15 mouse cellular contexts compared by ENCODE assay signal in genomic region chr2:4584252-4584651, GRCm38 (mm10).
"Had no signal": no experiment of that assay in that cellular context is flagged by ENCODE, and none has a peak within 500 bp of the region (broad histone marks: within the 10 kb centered on the region; RNA-seq: fewer than 3 reads in every experiment).

No protein-coding gene starts in this region.

- H3K4me3 ChIP-seq: liver, embryonic 13.5 days; lung, embryonic 15.5 days; midbrain, embryonic 12.5 days; neural tube, embryonic 13.5 days had no signal

- H3K4me2 ChIP-seq: liver, embryonic 13.5 days; lung, embryonic 15.5 days; midbrain, embryonic 12.5 days; neural tube, embryonic 13.5 days had no signal

- H3K9ac ChIP-seq: liver, embryonic 13.5 days; liver, postnatal 0 days; lung, embryonic 15.5 days; midbrain, embryonic 12.5 days; neural tube, embryonic 13.5 days had no signal

- H3K27me3 ChIP-seq: liver, embryonic 13.5 days; lung, embryonic 15.5 days; midbrain, embryonic 12.5 days; neural tube, embryonic 13.5 days had no signal

- H3K27ac ChIP-seq: liver, embryonic 13.5 days; lung, embryonic 15.5 days; midbrain, embryonic 12.5 days; neural tube, embryonic 13.5 days had no signal

- ATAC-seq: liver, postnatal 0 days; midbrain, embryonic 16.5 days had no signal

- DNase-seq: kidney, adult 11 months; kidney, adult 9 months; layer of hippocampus, adult 9-11 months; layer of hippocampus, postnatal 36 days; liver; liver, embryonic 13.5 days; liver, postnatal 0 days; retina, postnatal 1 day; right cerebral cortex, postnatal 4 days; spleen, adult 18-20 months; thymus, postnatal 36 days had no signal

- H3K9me3 ChIP-seq: liver, embryonic 13.5 days; lung, embryonic 15.5 days; midbrain, embryonic 12.5 days; neural tube, embryonic 13.5 days had no signal
